Mouse (Mus musculus): ENCODE results near the gene Shroom4. TPM values are rescaled to one million over a fixed set of nuclear protein-coding genes. Genes with fewer than 3 reads are reported as not detected.
A peak's percentile ranks its signal among the peaks of the same experiment; 100 is the strongest.

The Shroom4 gene
- 10.8 and 12.9 TPM in 2 replicates for polyA plus RNA-seq (2014; fragmentation: Nextera tagmentation; extraction: Ambion mirVana)

- peak within 1 kb of the TSS; percentile 73 for H3K27ac ChIP-seq (replicated peaks; ENCODE audit: low read depth, low read length)
- peak within 1 kb of the TSS; percentile 45 for H3K4me2 ChIP-seq (ENCODE audit: low read depth, low read length)
- H3K4me3 ChIP-seq (ENCODE audit: low read depth, low read length): peak within 1 kb of the TSS; percentile 64
- H3K36me3 ChIP-seq (replicated peaks; ENCODE audit: control insufficient read depth, insufficient read depth, low read depth, low read length): no peaks in the 10 kb centered on the region
- peak within 1 kb of the TSS; percentile 77 for H3K9ac ChIP-seq (replicated peaks; ENCODE audit: low read length)
- peak; percentile 85 for DNase-seq (ENCODE audit: low spot score)
- WGBS: 17% methylated on average over 43 of the region's 55 CpGs
- no peaks in the 10 kb centered on the region for H3K4me1 ChIP-seq (ENCODE audit: control insufficient read depth, insufficient read depth, low read length)
- peak; percentile 96 for ATAC-seq (replicated peaks; ENCODE audit: insufficient number of reproducible peaks, low FRiP score, low TSS enrichment, low read depth)
- no peaks in the 10 kb centered on the region for H3K9me3 ChIP-seq (replicated peaks; ENCODE audit: control insufficient read depth, low read length)
- no peaks in the 10 kb centered on the region for H3K27me3 ChIP-seq (ENCODE audit: control insufficient read depth, insufficient read depth, low read length)
Observed at GRCm38 (mm10) chrX:6399626-6400397, at the start of gene Shroom4. Gene Shroom4, plus strand, starts transcription at chrX:6399854.

DNA sequence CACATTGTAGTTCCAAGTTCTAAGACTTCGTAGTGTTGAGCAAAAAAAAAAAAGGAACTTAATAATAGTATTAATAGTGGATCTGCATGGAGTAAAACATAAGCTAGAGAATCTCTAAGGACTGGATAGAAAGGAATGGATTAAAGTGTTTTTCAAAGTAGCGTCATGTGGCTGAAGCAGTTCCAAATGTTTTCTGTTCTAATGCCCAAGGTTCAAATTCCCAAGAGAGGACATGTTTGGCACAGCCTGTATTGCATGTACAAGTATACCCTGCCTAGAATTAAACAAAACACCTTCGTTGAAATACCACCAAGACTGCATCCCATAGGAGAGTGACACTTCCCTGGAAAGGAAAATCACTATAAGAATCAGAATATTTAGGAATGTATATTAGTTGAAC, 42.8 kb upstream of the Shroom4 start:
- Histone ChIP-seq H3K9ac (replicated peaks; ENCODE audit: low read length) (no peak overlapping the region), H3K4me1 (ENCODE audit: control insufficient read depth, insufficient read depth, low read length) (no peaks in the 10 kb centered on the region), H3K36me3 (replicated peaks; ENCODE audit: control insufficient read depth, insufficient read depth, low read depth, low read length) (no peaks in the 10 kb centered on the region), H3K4me2 (ENCODE audit: low read depth, low read length) (no peak overlapping the region), H3K27ac (replicated peaks; ENCODE audit: low read depth, low read length) (no peak overlapping the region), H3K9me3 (replicated peaks; ENCODE audit: control insufficient read depth, low read length) (no peaks in the 10 kb centered on the region), H3K4me3 (ENCODE audit: low read depth, low read length) (no peak overlapping the region), H3K27me3 (ENCODE audit: control insufficient read depth, insufficient read depth, low read length) (no peaks in the 10 kb centered on the region)
- ATAC-seq (replicated peaks; ENCODE audit: insufficient number of reproducible peaks, low FRiP score, low TSS enrichment, low read depth): no peak
- 75% methylated on average over 3 of the region's 3 CpGs for WGBS
- DNase-seq (ENCODE audit: low spot score): no peak

DNA sequence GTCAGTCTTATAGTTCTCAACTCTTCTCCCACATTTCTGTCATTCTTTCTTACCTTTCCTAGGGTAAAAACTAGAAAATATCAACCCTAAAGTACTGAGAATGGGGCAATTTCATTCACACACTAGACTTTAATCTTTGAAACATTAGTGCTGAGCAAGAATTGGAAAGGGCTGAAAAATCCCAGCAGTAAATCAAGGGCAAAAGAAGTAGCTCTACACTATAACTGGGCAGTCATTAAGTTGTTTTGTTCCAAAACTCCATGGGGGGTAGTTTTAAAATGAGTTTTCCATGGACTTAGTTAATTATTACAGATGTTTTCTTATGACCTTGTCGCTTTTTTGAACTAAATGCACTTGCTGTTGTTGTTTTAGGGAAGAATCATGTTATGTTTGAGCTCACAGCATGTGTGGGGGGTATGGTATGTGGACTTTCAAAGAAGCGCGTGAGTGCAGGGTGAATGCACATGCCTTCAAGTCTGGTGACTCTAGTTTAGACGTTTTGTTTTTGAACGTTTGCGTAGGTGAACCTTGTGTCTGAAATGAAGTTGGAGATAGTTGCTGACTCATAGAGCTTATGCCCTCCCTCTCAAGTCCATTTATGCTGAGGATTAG, 42.0 kb upstream of the Shroom4 start:
- ATAC-seq (replicated peaks; ENCODE audit: insufficient number of reproducible peaks, low FRiP score, low TSS enrichment, low read depth) (no peak), DNase-seq (ENCODE audit: low spot score) (no peak)
- H3K4me3 ChIP-seq (ENCODE audit: low read depth, low read length): no peak overlapping the region
- H3K9me3 ChIP-seq (replicated peaks; ENCODE audit: control insufficient read depth, low read length): no peaks in the 10 kb centered on the region
- no peak overlapping the region for H3K27ac ChIP-seq (replicated peaks; ENCODE audit: low read depth, low read length)
- no peaks in the 10 kb centered on the region for H3K36me3 ChIP-seq (replicated peaks; ENCODE audit: control insufficient read depth, insufficient read depth, low read depth, low read length)
- H3K27me3 ChIP-seq (ENCODE audit: control insufficient read depth, insufficient read depth, low read length): no peaks in the 10 kb centered on the region
- H3K9ac ChIP-seq (replicated peaks; ENCODE audit: low read length): no peak overlapping the region
- WGBS: 72% methylated on average over 6 of the region's 6 CpGs
- H3K4me1 ChIP-seq (ENCODE audit: control insufficient read depth, insufficient read depth, low read length): no peaks in the 10 kb centered on the region
- no peak overlapping the region for H3K4me2 ChIP-seq (ENCODE audit: low read depth, low read length)

DNA sequence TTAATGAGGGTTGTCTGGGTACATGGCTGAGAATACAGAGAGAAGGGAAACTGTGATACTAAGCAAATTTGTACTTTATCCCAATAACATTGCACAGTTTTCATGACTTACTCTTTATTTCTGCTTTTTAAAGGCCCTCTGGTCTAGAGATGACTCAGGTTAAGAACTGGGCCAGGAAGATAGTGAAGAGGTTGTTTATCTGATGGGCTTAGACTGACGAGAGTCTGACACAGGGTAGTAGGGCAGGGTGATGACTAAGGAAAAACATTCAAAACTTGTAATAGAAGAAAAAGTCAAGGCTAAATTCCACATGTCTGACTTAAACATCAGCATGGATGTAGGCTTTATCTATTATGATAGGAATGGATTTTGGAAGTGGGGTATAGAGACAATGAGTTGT, 30.8 kb upstream of the Shroom4 start:
- H3K9ac ChIP-seq (replicated peaks; ENCODE audit: low read length): no peak overlapping the region
- H3K9me3 ChIP-seq (replicated peaks; ENCODE audit: control insufficient read depth, low read length): no peaks in the 10 kb centered on the region
- H3K4me1 ChIP-seq (ENCODE audit: control insufficient read depth, insufficient read depth, low read length): no peaks in the 10 kb centered on the region
- H3K4me3 ChIP-seq (ENCODE audit: low read depth, low read length): no peak overlapping the region
- DNase-seq (ENCODE audit: low spot score) (no peak), ATAC-seq (replicated peaks; ENCODE audit: insufficient number of reproducible peaks, low FRiP score, low TSS enrichment, low read depth) (no peak)
- 88% methylated on average over 1 of the region's 1 CpGs for WGBS
- H3K27me3 ChIP-seq (ENCODE audit: control insufficient read depth, insufficient read depth, low read length): no peaks in the 10 kb centered on the region
- no peaks in the 10 kb centered on the region for H3K36me3 ChIP-seq (replicated peaks; ENCODE audit: control insufficient read depth, insufficient read depth, low read depth, low read length)
- H3K27ac ChIP-seq (replicated peaks; ENCODE audit: low read depth, low read length): no peak overlapping the region
- H3K4me2 ChIP-seq (ENCODE audit: low read depth, low read length): no peak overlapping the region

- H3K4me3 ChIP-seq (ENCODE audit: low read depth, low read length): no peak overlapping the region
- H3K4me2 ChIP-seq (ENCODE audit: low read depth, low read length): no peak overlapping the region
- no peak overlapping the region for H3K27ac ChIP-seq (replicated peaks; ENCODE audit: low read depth, low read length)
- ATAC-seq (replicated peaks; ENCODE audit: insufficient number of reproducible peaks, low FRiP score, low TSS enrichment, low read depth) (no peak), DNase-seq (ENCODE audit: low spot score) (no peak)
- no peaks in the 10 kb centered on the region for H3K9me3 ChIP-seq (replicated peaks; ENCODE audit: control insufficient read depth, low read length)
- H3K9ac ChIP-seq (replicated peaks; ENCODE audit: low read length): no peak overlapping the region
- no peaks in the 10 kb centered on the region for H3K27me3 ChIP-seq (ENCODE audit: control insufficient read depth, insufficient read depth, low read length)
- no peaks in the 10 kb centered on the region for H3K36me3 ChIP-seq (replicated peaks; ENCODE audit: control insufficient read depth, insufficient read depth, low read depth, low read length)
- H3K4me1 ChIP-seq (ENCODE audit: control insufficient read depth, insufficient read depth, low read length): no peaks in the 10 kb centered on the region
- WGBS: 81% methylated on average over 3 of the region's 3 CpGs
Observed at GRCm38 (mm10) chrX:6370706-6371105, 28.9 kb upstream of the Shroom4 start.

DNA sequence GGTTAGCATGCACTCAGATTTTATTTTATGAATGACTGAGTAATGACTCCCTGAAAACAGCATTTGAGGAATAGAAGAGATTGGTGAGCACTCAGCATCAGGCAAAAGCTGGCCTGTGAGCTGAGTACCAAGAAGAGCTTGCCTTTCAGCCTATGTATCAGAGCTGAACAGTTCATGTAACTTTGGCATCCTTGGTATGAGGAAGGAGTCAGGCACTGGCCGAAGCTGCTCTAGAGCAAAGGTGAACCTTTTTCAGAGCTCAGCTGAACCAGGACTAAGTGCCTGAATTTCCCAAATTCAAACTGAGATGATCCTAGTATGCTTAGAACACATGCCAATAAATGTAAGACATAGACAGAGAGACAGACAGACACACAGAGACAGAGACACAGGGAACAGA, 5.8 kb upstream of the Shroom4 start:
- 77% methylated on average over 1 of the region's 1 CpGs for WGBS
- no peak overlapping the region for H3K4me3 ChIP-seq (ENCODE audit: low read depth, low read length)
- H3K27ac ChIP-seq (replicated peaks; ENCODE audit: low read depth, low read length): no peak overlapping the region
- H3K4me2 ChIP-seq (ENCODE audit: low read depth, low read length): no peak overlapping the region
- H3K9ac ChIP-seq (replicated peaks; ENCODE audit: low read length): no peak overlapping the region
- H3K9me3 ChIP-seq (replicated peaks; ENCODE audit: control insufficient read depth, low read length): no peaks in the 10 kb centered on the region
- H3K36me3 ChIP-seq (replicated peaks; ENCODE audit: control insufficient read depth, insufficient read depth, low read depth, low read length): no peaks in the 10 kb centered on the region
- no peak for DNase-seq (ENCODE audit: low spot score)
- no peak for ATAC-seq (replicated peaks; ENCODE audit: insufficient number of reproducible peaks, low FRiP score, low TSS enrichment, low read depth)
- H3K27me3 ChIP-seq (ENCODE audit: control insufficient read depth, insufficient read depth, low read length): no peaks in the 10 kb centered on the region
- no peaks in the 10 kb centered on the region for H3K4me1 ChIP-seq (ENCODE audit: control insufficient read depth, insufficient read depth, low read length)

DNA sequence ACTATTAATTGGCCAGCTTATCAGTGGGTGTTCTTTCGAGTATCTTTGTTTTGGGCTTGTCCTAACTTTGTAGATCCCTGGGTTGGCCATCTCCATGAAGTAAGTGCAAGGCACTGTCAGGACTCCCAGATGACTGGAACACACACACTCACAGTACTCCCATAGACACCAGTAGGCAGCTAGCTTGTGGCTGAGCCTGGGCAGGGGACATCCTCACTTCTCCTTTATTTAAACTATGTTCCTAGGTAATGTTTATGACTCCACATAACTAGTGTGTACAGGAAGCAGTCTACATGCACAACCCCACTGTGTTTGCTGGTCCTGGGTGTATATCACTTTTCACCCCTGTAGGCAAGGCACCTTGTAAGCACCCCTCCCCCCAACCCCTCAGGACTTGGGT, 461 bp upstream of the Shroom4 start:
- Histone ChIP-seq H3K9me3 (replicated peaks; ENCODE audit: control insufficient read depth, low read length) (no peaks in the 10 kb centered on the region), H3K27me3 (ENCODE audit: control insufficient read depth, insufficient read depth, low read length) (no peaks in the 10 kb centered on the region), H3K4me2 (ENCODE audit: low read depth, low read length) (peak overlapping the region; percentile 3), H3K4me3 (ENCODE audit: low read depth, low read length) (0 out of 2 replicates have a peak overlapping the region, but pooled peaks have one; percentile 12), H3K9ac (replicated peaks; ENCODE audit: low read length) (no peak overlapping the region; the same call in 1 of the 2 replicates), H3K36me3 (replicated peaks; ENCODE audit: control insufficient read depth, insufficient read depth, low read depth, low read length) (no peaks in the 10 kb centered on the region), H3K4me1 (ENCODE audit: control insufficient read depth, insufficient read depth, low read length) (no peaks in the 10 kb centered on the region), H3K27ac (replicated peaks; ENCODE audit: low read depth, low read length) (0 out of 2 replicates have a peak overlapping the region, but pooled peaks have one; percentile 47)
- ATAC-seq (replicated peaks; ENCODE audit: insufficient number of reproducible peaks, low FRiP score, low TSS enrichment, low read depth) (no peak; the same call in 1 of the 2 replicates), DNase-seq (ENCODE audit: low spot score) (no peak)
- WGBS: 53% methylated on average over 1 of the region's 1 CpGs

DNA sequence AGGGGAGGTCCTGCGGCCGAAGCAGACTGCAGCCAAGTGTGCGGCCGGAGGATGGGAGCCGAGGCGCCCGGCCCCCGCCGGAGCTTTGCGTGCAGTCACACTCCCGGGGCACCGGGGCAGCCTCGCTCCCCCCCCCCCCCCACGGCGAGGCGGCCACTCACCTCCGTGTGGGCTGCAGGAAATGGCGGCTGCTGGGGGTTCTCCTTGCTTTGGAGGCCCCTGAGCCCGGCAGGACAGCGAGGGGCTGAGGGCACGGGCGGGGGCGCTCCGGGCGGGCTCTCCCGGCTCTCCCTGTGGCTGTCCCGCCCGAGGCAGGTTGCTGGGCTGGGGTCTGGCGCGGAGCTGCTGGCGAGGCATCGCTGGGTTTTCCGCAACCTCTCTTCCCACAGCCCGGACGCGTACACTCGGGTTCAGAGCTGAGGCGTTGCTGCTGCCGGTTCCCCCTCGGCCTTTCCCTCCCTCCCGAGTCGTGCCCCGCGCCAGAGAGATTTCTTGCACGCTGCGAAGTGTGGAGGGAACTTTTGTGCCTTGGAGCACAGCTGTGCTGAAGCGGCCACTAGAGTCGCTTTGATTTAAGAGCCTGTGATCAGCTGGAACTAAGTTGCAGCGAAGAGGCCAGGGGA, 855 bp downstream of the Shroom4 start:
- ATAC-seq (replicated peaks; ENCODE audit: insufficient number of reproducible peaks, low FRiP score, low TSS enrichment, low read depth): peak; percentile 39; the same call in 1 of the 2 replicates
- Histone ChIP-seq H3K9ac (replicated peaks; ENCODE audit: low read length) (peak overlapping the region; percentile 77), H3K9me3 (replicated peaks; ENCODE audit: control insufficient read depth, low read length) (no peaks in the 10 kb centered on the region), H3K4me3 (ENCODE audit: low read depth, low read length) (peak overlapping the region; percentile 64), H3K4me2 (ENCODE audit: low read depth, low read length) (peak overlapping the region; percentile 45), H3K27ac (replicated peaks; ENCODE audit: low read depth, low read length) (peak overlapping the region; percentile 73), H3K27me3 (ENCODE audit: control insufficient read depth, insufficient read depth, low read length) (no peaks in the 10 kb centered on the region), H3K36me3 (replicated peaks; ENCODE audit: control insufficient read depth, insufficient read depth, low read depth, low read length) (no peaks in the 10 kb centered on the region), H3K4me1 (ENCODE audit: control insufficient read depth, insufficient read depth, low read length) (no peaks in the 10 kb centered on the region)
- DNase-seq (ENCODE audit: low spot score): peak; percentile 59
- WGBS: 10% methylated on average over 22 of the region's 49 CpGs

Measured in embryonic facial prominence, embryonic 11.5 days (tissue).